Mouse (Mus musculus) cerebellum, adult 11 months (tissue): ENCODE measurements around the gene Pcyox1.
A peak's percentile ranks its signal among the peaks of the same experiment; 100 is the strongest.
"Not testable (repeated sequence)": the region's sequence is repeated elsewhere in the genome, so short reads cannot be mapped to it uniquely, and the experiment has no call there.

Source experiments
- DNase-seq: peaks from one replicate; pipeline ENCODE4 v3.0.0; 2022

Pcyox1 gene

GRCm38 (mm10) chr6:86395969-86396368 lies 985 bp downstream of the Pcyox1 start:
- DNase-seq, result no peak

- DNase-seq, result no peak
These were observed 1.9 kb downstream of the Pcyox1 start for GRCm38 (mm10) chr6:86395021-86395420.

- DNase-seq, result no peak
These were observed 2.8 kb downstream of the Pcyox1 start for GRCm38 (mm10) chr6:86394078-86394720.

- DNase-seq, result no peak
These were observed 3.8 kb downstream of the Pcyox1 start for GRCm38 (mm10) chr6:86393187-86393586.

GRCm38 (mm10) chr6:86391326-86391725 lies 5.6 kb downstream of the Pcyox1 start:
- no peak for DNase-seq

GRCm38 (mm10) chr6:86388461-86388860 lies 8.5 kb downstream of the Pcyox1 start:
- DNase-seq, result no peak

- no peak for DNase-seq
These were observed 9.6 kb downstream of the Pcyox1 start for GRCm38 (mm10) chr6:86387313-86387712.

- no peak for DNase-seq
These were observed 11.4 kb downstream of the Pcyox1 start for GRCm38 (mm10) chr6:86385362-86386104.

GRCm38 (mm10) chr6:86384692-86385091 lies 12.3 kb downstream of the Pcyox1 start:
- DNase-seq, result no peak

GRCm38 (mm10) chr6:86383370-86383769 lies 13.6 kb downstream of the Pcyox1 start:
- DNase-seq, result no peak

- DNase-seq, result no peak
These were observed 14.4 kb downstream of the Pcyox1 start for GRCm38 (mm10) chr6:86382551-86382950.

- DNase-seq, result not testable (repeated sequence)
These were observed 16.8 kb downstream of the Pcyox1 start for GRCm38 (mm10) chr6:86380112-86380511.

GRCm38 (mm10) chr6:86378341-86378740 lies 18.6 kb downstream of the Pcyox1 start:
- DNase-seq, result no peak

GRCm38 (mm10) chr6:86373556-86373955 lies 23.4 kb downstream of the Pcyox1 start:
- DNase-seq, result no peak

GRCm38 (mm10) chr6:86371950-86372516 lies 24.9 kb downstream of the Pcyox1 start:
- DNase-seq, result no peak

- DNase-seq, result peak; percentile 93
These were observed 25.5 kb downstream of the Pcyox1 start for GRCm38 (mm10) chr6:86371340-86371911.

- DNase-seq, result no peak
These were observed 26.1 kb downstream of the Pcyox1 start, which contains the start of gene Snrpg for GRCm38 (mm10) chr6:86370764-86371339. Gene Snrpg, plus strand, starts transcription at chr6:86371304.

- no peak for DNase-seq
These were observed 26.8 kb downstream of the Pcyox1 start for GRCm38 (mm10) chr6:86370093-86370713.

GRCm38 (mm10) chr6:86368479-86368878 lies 28.5 kb downstream of the Pcyox1 start:
- no peak for DNase-seq

GRCm38 (mm10) chr6:86366853-86367249 lies 30.1 kb downstream of the Pcyox1 start:
- DNase-seq, result no peak

- DNase-seq, result peak; percentile 64
These were observed 30.7 kb downstream of the Pcyox1 start for GRCm38 (mm10) chr6:86366125-86366852.
